ENCODE assay signal across 8 mouse cellular contexts in the genomic region with DNA sequence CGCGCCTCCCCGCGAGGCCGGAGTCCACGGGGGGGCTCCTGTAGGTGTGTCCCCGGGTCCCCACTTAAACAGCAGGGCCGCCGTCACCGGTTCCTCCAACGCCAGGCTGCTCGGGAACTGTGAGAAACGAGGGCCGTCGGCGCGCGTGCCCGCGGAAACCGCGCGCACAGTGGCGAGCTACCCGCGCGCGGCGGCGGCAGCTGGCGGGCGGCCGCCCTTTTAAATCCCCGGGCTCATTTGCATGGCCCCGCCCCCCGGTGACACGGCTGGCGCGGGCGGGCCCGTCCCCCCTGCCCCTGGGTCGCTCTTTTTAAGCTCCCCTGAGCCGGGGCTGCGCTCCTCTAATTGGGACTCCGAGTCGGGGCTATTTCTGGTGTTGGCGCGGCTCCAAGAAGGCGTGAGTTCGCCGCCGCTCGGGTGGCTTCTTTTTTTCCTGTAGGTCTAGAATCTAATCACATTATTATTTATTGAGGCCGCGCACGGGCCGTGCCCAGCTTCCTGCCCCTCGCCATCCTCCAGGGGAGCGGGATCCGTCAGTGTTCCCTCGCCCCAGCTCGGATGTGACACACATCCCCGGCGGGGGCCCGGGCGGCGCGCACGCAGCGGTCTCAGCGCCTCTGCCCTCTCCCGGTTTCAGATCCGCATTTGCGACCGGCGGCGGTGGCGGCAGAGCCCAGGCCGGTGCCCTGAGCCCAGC. TPM values are rescaled to one million over a fixed set of nuclear protein-coding genes. Genes with fewer than 3 reads are reported as not detected.
DNase-seq lines count a peak whose midpoint lies in the region; ATAC-seq lines count a peak whose summit lies in the region.

A gene (plus strand): TSS at position 183 of the 697 bp plus-strand sequence.

- peak within 1 kb of the TSS; percentile 69 for H3K4me2 ChIP-seq in intestine, embryonic 14.5 days (ENCODE audit: low read length)
- H3K4me2 ChIP-seq in midbrain, embryonic 12.5 days (replicated peaks) = peak within 1 kb of the TSS; percentile 82

- peaks cover 15% of the 10 kb centered on the region for H3K4me1 ChIP-seq in intestine, embryonic 14.5 days (replicated peaks; ENCODE audit: control insufficient read depth, insufficient read depth, low read length)
- peaks cover 75% of the 10 kb centered on the region for H3K4me1 ChIP-seq in limb, embryonic 10.5 days
- H3K4me1 ChIP-seq in midbrain, embryonic 12.5 days = peaks cover 42% of the 10 kb centered on the region

- H3K4me3 ChIP-seq in intestine, embryonic 14.5 days (ENCODE audit: low read depth, low read length) = peak within 1 kb of the TSS; percentile 58
- peak within 1 kb of the TSS; percentile 98 for H3K4me3 ChIP-seq in limb, embryonic 10.5 days
- H3K4me3 ChIP-seq in midbrain, embryonic 12.5 days = peak within 1 kb of the TSS; percentile 92

- H3K9me3 ChIP-seq in intestine, embryonic 14.5 days (ENCODE audit: control insufficient read depth, low read length) = no peaks in the 10 kb centered on the region
- H3K9me3 ChIP-seq in limb, embryonic 10.5 days (replicated peaks) = no peaks in the 10 kb centered on the region
- H3K9me3 ChIP-seq in midbrain, embryonic 12.5 days = no peaks in the 10 kb centered on the region

- WGBS in intestine, embryonic 14.5 days = under 1% methylated on average over 79 of the region's 79 CpGs
- WGBS in limb, embryonic 10.5 days = under 1% methylated on average over 78 of the region's 79 CpGs
- 0% methylated on average over 78 of the region's 79 CpGs for WGBS in midbrain, embryonic 12.5 days

- ATAC-seq in intestine, embryonic 14.5 days (replicated peaks; ENCODE audit: low FRiP score, low TSS enrichment, low read depth) = peak; percentile 73
- ATAC-seq in midbrain, embryonic 12.5 days (ENCODE audit: low FRiP score, low read depth) = peak; percentile 70

- peak within 1 kb of the TSS; percentile 82 for H3K9ac ChIP-seq in intestine, embryonic 14.5 days (ENCODE audit: low read length)
- H3K9ac ChIP-seq in midbrain, embryonic 12.5 days (replicated peaks) = peak within 1 kb of the TSS; percentile 96

- peaks cover 15% of the 10 kb centered on the region; the same call in 1 of the 2 replicates for H3K36me3 ChIP-seq in intestine, embryonic 14.5 days (ENCODE audit: control insufficient read depth, insufficient read depth, low read length)
- peaks cover 26% of the 10 kb centered on the region for H3K36me3 ChIP-seq in limb, embryonic 10.5 days
- peaks cover 8% of the 10 kb centered on the region; the same call in 1 of the 2 replicates for H3K36me3 ChIP-seq in midbrain, embryonic 12.5 days

- DNase-seq in urinary bladder, adult 18-20 months (ENCODE audit: low spot score in 2 of 2) = peak; percentile 71 to 81
- no peak for DNase-seq in urinary bladder, postnatal 10 days (ENCODE audit: low spot score)
- peak; percentile 96 for DNase-seq in embryo, embryonic 10.5 days (ENCODE audit: low spot score)
- DNase-seq in gastrocnemius, postnatal 25 days = peak; percentile 87
- peak; percentile 93 for DNase-seq in intestine, embryonic 14.5 days (ENCODE audit: low spot score)
- peak; percentile 97 for DNase-seq in limb, embryonic 10.5 days (ENCODE audit: low spot score)
- DNase-seq in spleen, adult 18-20 months = peak; percentile 86 to 94

- no peaks in the 10 kb centered on the region for H3K27me3 ChIP-seq in intestine, embryonic 14.5 days (replicated peaks; ENCODE audit: control insufficient read depth, insufficient read depth, low read length)
- no peaks in the 10 kb centered on the region for H3K27me3 ChIP-seq in limb, embryonic 10.5 days (ENCODE audit: low read depth, poor library complexity, severe bottlenecking)
- H3K27me3 ChIP-seq in midbrain, embryonic 12.5 days = peaks cover 17% of the 10 kb centered on the region; the same call in 1 of the 2 replicates

- peak within 1 kb of the TSS; percentile 92 for H3K27ac ChIP-seq in intestine, embryonic 14.5 days (ENCODE audit: low read depth)
- H3K27ac ChIP-seq in limb, embryonic 10.5 days = peak within 1 kb of the TSS; percentile 99
- peak within 1 kb of the TSS; percentile 97 for H3K27ac ChIP-seq in midbrain, embryonic 12.5 days (replicated peaks)

RNA-seq across cellular contexts. Expression of the gene that starts here (rescaled TPM):
- 10 to 100 TPM; 24.6 to 24.7 TPM for total RNA-seq in gastrocnemius, postnatal 25 days (2021)
- 384 and 389 TPM in 2 replicates for polyA plus RNA-seq in intestine, embryonic 14.5 days (2014; fragmentation: Nextera tagmentation; extraction: Ambion mirVana)
- polyA plus RNA-seq in limb, embryonic 10.5 days (2016; fragmentation: Nextera tagmentation; extraction: Ambion mirVana) = 904 and 1,218 TPM in 2 replicates
- polyA plus RNA-seq in midbrain, embryonic 12.5 days (2016; fragmentation: Nextera tagmentation; extraction: Ambion mirVana) = 213 and 215 TPM in 2 replicates
